Comparison of ENCODE assay signal across 8 mouse cellular contexts in genomic region chr19:15924866-15925718, GRCm38 (mm10). TPM values are rescaled to one million over a fixed set of nuclear protein-coding genes. Genes with fewer than 3 reads are reported as not detected.
DNase-seq lines count a peak whose midpoint lies in the region; ATAC-seq lines count a peak whose summit lies in the region.

No protein-coding gene starts in this region.

- no peaks in the 10 kb centered on the region for H3K36me3 ChIP-seq in hindbrain, embryonic 12.5 days

- no peaks in the 10 kb centered on the region for H3K27me3 ChIP-seq in hindbrain, embryonic 12.5 days

- peak overlapping the region; percentile 84 for H3K27ac ChIP-seq in hindbrain, embryonic 12.5 days

- peaks cover 17% of the 10 kb centered on the region for H3K4me1 ChIP-seq in hindbrain, embryonic 12.5 days

- peak; percentile 95 for DNase-seq in R1 (ENCODE audit: low read depth, low spot score)
- DNase-seq in cerebellum, postnatal 10 days, result peak; percentile 90 to 93
- DNase-seq in frontal cortex, postnatal 10 days (ENCODE audit: low spot score in 2 of 2), result peak; percentile 83 to 89
- peak; percentile 88 to 95 for DNase-seq in layer of hippocampus, postnatal 14 days (ENCODE audit: low spot score in 2 of 2)
- DNase-seq in lung, postnatal 10 days, result peak; percentile 89
- DNase-seq in ovary, postnatal 14 days (ENCODE audit: low spot score), result peak; percentile 69
- DNase-seq in thymus, postnatal 10 days (ENCODE audit: low spot score in 2 of 2), result peak; percentile 79 to 81

- H3K9ac ChIP-seq in hindbrain, embryonic 12.5 days, result peak overlapping the region; percentile 71

- peak; percentile 98 for ATAC-seq in hindbrain, embryonic 12.5 days (ENCODE audit: low FRiP score)

- peak overlapping the region; percentile 64 for H3K4me3 ChIP-seq in hindbrain, embryonic 12.5 days

- H3K4me2 ChIP-seq in hindbrain, embryonic 12.5 days (replicated peaks), result peak overlapping the region; percentile 71

- WGBS in hindbrain, embryonic 12.5 days, result under 1% methylated on average over 43 of the region's 43 CpGs

- H3K9me3 ChIP-seq in hindbrain, embryonic 12.5 days (replicated peaks), result no peaks in the 10 kb centered on the region

RNA-seq across cellular contexts. Expression of gene Psat1, which starts 22.0 kb away (rescaled TPM):
- polyA plus RNA-seq in hindbrain, embryonic 12.5 days (2016; fragmentation: Nextera tagmentation; extraction: Ambion mirVana), result 96.0 and 98.2 TPM in 2 replicates
- total RNA-seq in layer of hippocampus, postnatal 14 days (2021), result 100 to 1,000 TPM; 117 to 123 TPM

RNA-seq across cellular contexts. Expression of gene Cep78, which starts 59.7 kb away (rescaled TPM):
- 51.0 and 52.9 TPM in 2 replicates for polyA plus RNA-seq in hindbrain, embryonic 12.5 days (2016; fragmentation: Nextera tagmentation; extraction: Ambion mirVana)
- 10 to 100 TPM; 11.7 to 12.6 TPM for total RNA-seq in layer of hippocampus, postnatal 14 days (2021)

Comparison
In these comparisons a context has a peak if more than half of its experiments do, and no peak if none do; other contexts are left out.
1. Peak in every context shown above with its lines: DNase-seq, ATAC-seq, H3K4me3 ChIP-seq and H3K27ac ChIP-seq.